Mouse (Mus musculus) gastrocnemius, adult 2 months (tissue): Measurements from ENCODE around the gene Ptpn9. TPM values are rescaled to one million over a fixed set of nuclear protein-coding genes. Genes with fewer than 3 reads are reported as not detected.

Experiments used
- DNase-seq: peaks from one replicate; pipeline ENCODE4 v3.0.0; 2022
- H3K27ac ChIP-seq: fragments of 200-600 bp; 2 replicates; pipeline ENCODE4 v1.8.1; 2022; ENCODE audit warnings: mild to moderate bottlenecking
- H3K4me3 ChIP-seq: fragments of 200-600 bp; 2 replicates; pipeline ENCODE4 v1.8.1; 2022; ENCODE audit warnings: mild to moderate bottlenecking, moderate library complexity
- CTCF ChIP-seq: fragments of 200-600 bp; IDR thresholded peaks from 2 replicates; pipeline ENCODE4 v1.8.1; 2022; ENCODE audit warnings: antibody characterized with exemption, mild to moderate bottlenecking, moderate library complexity
- intact Hi-C: fragments of 180-260 bp; cut with DNase I; formaldehyde crosslinking; loops from one replicate; pipeline ENCODE4 v1.15.1; 2025
- total RNA-seq, 2 experiments: library from RNA; stranded (reverse); gene quantifications; 2 replicates each; pipeline ENCODE4 v1.2.3; 2021

Ptpn9 gene
- total RNA-seq, 2 experiments from 2014 or later = 3.1 to 5.0 TPM

- Histone ChIP-seq H3K27ac (no peak overlapping the region), H3K4me3 (no peak overlapping the region)
- intact Hi-C loops = no loop called here
- no peak for TF ChIP-seq CTCF
- DNase-seq = no peak
Measured at GRCm38 (mm10) chr9:57064164-57064563, 69.4 kb downstream of the Ptpn9 start.

- intact Hi-C loops = loop anchor here (2.0 kb wide), 1 partner anchor 71 kb away; no protein-coding TSS in a partner anchor
- no peak overlapping the region for H3K27ac ChIP-seq
- no peak for DNase-seq
- TF ChIP-seq CTCF = no peak
- no peak overlapping the region for H3K4me3 ChIP-seq
Measured at GRCm38 (mm10) chr9:57068266-57068665, 73.5 kb downstream of the Ptpn9 start.

GRCm38 (mm10) chr9:57070262-57070661 lies 75.5 kb downstream of the Ptpn9 start:
- no peak overlapping the region for H3K27ac ChIP-seq
- DNase-seq = no peak
- TF ChIP-seq CTCF = no peak
- intact Hi-C loops = loop anchor here (5.0 kb wide), 1 partner anchor 143 kb away; the partner anchor contains the start of gene Snx33
- H3K4me3 ChIP-seq = no peak overlapping the region

- TF ChIP-seq CTCF = no peak
- H3K27ac ChIP-seq = peak overlapping the region; percentile 99
- H3K4me3 ChIP-seq = peak overlapping the region; percentile 92
- DNase-seq = no peak
- intact Hi-C loops = loop anchor here (5.0 kb wide), 1 partner anchor 144 kb away; the partner anchor contains the start of gene Snx33
Measured at GRCm38 (mm10) chr9:57070800-57071545, 76.2 kb downstream of the Ptpn9 start.

GRCm38 (mm10) chr9:57071801-57072351 lies 77.2 kb downstream of the Ptpn9 start, which contains the start of gene Sin3a:
TSS of gene Sin3a (plus strand) at chr9:57072040.
- peak within 1 kb of the TSS; percentile 92 for H3K4me3 ChIP-seq
- H3K27ac ChIP-seq = peak within 1 kb of the TSS; percentile 99
- intact Hi-C loops = loop anchor here (5.0 kb wide), 1 partner anchor 145 kb away; the partner anchor contains the start of gene Snx33
- TF ChIP-seq CTCF = no peak
- DNase-seq = peak; percentile 67

GRCm38 (mm10) chr9:57072526-57072988 lies 77.8 kb downstream of the Ptpn9 start:
- no peak for DNase-seq
- TF ChIP-seq CTCF = no peak
- intact Hi-C loops = loop anchor here (5.0 kb wide), 1 partner anchor 145 kb away; the partner anchor contains the start of gene Snx33
- Histone ChIP-seq H3K4me3 (peak overlapping the region; percentile 92), H3K27ac (peak overlapping the region; percentile 99)

GRCm38 (mm10) chr9:57072989-57073789 lies 78.5 kb downstream of the Ptpn9 start:
- Histone ChIP-seq H3K27ac (peak overlapping the region; percentile 99), H3K4me3 (peak overlapping the region; percentile 92)
- intact Hi-C loops = loop anchor here (5.0 kb wide), 1 partner anchor 146 kb away; the partner anchor contains the start of gene Snx33
- peak; percentile 97 for DNase-seq
- TF ChIP-seq CTCF = peak; percentile 60

GRCm38 (mm10) chr9:57073790-57074094 lies 79.0 kb downstream of the Ptpn9 start:
- intact Hi-C loops = loop anchor here (2.0 to 5.0 kb wide), 2 partner anchors 17 to 146 kb away; partner anchors contain the start of gene Snx33
- peak overlapping the region; percentile 92 for H3K4me3 ChIP-seq
- H3K27ac ChIP-seq = peak overlapping the region; percentile 99
- no peak for TF ChIP-seq CTCF
- DNase-seq = no peak

- peak overlapping the region; percentile 92 for H3K4me3 ChIP-seq
- TF ChIP-seq CTCF = peak; percentile 41
- intact Hi-C loops = loop anchor here (2.0 to 5.0 kb wide), 2 partner anchors 17 to 147 kb away; partner anchors contain the start of gene Snx33
- peak; percentile 70 for DNase-seq
- H3K27ac ChIP-seq = peak overlapping the region; percentile 99
Measured at GRCm38 (mm10) chr9:57074171-57074821, 79.6 kb downstream of the Ptpn9 start.

- intact Hi-C loops = loop anchor here (2.0 to 5.0 kb wide), 2 partner anchors 18 to 148 kb away; partner anchors contain the start of gene Snx33
- no peak for TF ChIP-seq CTCF
- Histone ChIP-seq H3K4me3 (peak overlapping the region; percentile 92), H3K27ac (peak overlapping the region; percentile 99)
- DNase-seq = peak; percentile 89
Measured at GRCm38 (mm10) chr9:57074822-57075603, 80.3 kb downstream of the Ptpn9 start.
